Mouse (Mus musculus): ENCODE data around the gene Ctdsp1.

Ctdsp1 gene

DNA sequence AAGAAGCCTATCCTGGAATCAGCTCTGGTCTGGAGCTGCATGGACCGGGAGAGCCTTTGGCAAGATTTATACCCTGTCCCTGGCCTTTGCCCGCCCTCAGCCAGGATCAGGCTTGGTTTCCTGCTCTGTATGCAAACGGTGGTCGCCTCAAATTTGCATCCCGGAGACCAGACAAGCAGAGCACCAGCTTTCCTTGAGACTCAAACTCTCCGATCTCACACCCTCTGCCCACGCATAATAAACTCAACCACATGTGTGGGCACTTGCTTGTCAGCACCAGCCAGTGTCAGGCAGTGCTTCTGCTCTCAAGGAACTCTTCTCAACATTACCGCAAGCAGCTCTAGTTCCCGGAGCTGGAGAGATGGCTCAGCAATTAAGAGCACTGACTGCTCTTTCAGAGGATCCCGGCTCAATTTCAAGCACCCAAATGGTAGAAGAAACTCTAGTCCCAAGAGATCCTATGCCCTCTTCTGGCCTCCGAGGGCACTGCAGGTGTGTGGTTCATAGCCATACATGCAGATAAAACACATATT lies 6.7 kb downstream of the Ctdsp1 start:
- DNase-seq = peak; percentile 80

DNA sequence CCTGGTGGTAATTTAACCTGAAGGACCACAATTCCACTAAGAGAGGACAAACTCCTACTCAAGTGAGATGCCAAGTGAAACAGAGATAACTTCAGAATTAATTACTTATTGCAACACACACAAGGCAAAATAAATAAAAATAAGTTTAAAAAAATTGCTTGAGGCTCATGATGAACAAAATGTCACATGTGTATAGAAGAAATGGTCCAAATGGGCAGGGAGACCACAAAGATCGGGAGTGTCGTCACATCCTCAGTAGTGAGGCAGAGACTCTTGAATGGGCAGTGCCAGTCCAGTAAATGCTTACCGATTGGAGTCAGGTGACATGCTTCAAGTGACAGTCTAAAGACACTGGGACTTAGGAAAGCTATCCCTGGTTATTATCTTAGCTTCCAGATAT lies 9.2 kb downstream of the Ctdsp1 start:
- DNase-seq = no peak

DNA sequence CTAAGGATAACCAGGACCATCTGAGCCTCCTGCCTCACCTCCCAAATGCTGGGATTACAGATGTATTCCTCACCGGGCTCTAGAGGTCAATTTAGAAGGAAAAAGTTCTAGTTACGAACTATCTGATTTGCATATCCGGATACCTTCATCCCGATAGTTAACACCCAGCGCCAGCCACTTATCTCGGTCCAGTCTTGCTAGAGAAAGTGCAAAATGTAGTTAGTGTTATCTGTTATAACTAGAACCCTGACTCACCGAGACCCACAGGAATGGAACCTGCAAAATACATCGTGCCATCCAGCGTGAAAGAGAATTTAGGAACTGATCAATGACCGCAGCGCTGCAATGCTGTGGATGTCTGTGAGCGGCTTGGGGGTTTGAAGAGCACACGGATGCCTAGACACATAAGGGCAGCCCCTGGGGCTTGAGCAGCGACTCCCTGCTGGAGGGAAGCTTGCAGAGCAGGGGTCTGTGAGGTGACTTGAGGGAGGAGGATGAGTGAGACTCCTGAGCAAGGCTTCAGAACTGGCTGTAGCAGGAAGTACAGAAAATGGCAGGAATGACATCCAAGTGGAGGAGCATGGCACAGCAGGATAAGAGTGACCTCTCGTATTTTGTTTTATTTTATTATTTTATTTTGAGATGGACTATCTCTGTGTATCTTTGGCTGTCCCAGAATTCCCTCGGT lies 9.8 kb downstream of the Ctdsp1 start:
- no peak for DNase-seq

DNA sequence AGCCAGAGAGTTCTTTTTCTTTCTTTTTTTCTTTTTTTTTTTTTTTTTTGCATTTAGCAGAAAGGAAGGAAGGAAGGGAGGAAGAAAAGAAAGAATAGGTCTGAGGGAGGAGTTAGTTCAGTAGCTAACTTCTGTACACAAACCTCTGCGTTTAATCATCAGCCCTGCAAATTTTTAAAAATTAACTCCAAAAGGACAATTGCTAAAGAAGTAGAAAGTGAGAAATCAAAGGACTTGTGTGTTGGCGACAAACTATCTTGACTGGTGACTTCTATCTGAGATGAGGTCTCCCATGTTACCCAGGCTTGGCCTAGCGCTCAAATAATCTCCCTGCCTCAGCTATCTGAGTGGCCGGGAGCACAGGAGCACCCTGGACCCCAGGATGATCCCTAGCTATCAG lies 12.9 kb downstream of the Ctdsp1 start:
- no peak for DNase-seq

DNA sequence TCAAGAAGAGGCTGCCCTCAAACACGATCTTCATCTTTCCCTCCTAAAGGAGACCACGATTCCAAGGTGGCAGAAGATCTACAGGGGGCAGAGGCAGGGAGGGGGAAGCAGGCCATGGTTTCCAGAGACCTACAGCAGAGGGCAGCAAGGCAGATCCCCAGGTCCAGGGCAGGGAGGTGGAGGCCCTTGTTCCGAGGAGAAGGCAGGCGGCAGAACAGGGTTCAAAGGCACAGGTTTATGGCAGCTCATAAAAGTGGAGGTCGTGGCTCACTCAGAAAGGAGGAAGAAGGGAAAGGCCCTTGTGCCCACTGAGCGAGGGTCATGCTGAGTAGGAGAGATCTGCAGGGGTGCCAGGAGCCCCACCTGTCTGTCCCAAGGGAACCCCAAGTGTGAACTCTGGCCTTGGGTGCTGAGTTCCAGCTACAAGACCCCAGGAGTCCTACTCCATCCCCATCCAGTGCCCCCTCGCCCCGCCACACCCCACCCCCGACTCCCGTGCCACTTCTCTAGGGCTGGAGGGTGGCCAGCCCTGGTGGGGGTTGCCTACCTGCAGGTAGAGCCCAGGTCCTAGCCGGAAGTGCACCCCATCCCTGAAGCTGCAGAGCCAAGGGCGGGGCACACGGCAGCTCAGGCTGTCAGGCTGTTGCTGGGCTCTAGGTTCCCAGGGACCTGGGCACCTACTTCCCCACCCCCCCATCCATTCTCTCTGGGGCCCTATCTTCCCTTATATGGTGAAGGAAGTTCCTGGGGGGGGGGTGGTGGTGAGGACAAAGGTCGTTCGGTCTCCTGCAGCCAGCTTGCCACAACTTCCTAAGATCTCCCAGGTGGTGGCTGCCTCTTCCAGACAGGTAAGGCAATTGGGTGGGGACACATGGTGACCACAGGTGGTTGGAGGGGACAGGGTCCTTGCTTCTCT lies 17.5 kb downstream of the Ctdsp1 start, which contains the start of gene Vil1:
TSS of gene Vil1 (plus strand) at position 788 of the 916 bp plus-strand sequence.
- DNase-seq = no peak

DNA sequence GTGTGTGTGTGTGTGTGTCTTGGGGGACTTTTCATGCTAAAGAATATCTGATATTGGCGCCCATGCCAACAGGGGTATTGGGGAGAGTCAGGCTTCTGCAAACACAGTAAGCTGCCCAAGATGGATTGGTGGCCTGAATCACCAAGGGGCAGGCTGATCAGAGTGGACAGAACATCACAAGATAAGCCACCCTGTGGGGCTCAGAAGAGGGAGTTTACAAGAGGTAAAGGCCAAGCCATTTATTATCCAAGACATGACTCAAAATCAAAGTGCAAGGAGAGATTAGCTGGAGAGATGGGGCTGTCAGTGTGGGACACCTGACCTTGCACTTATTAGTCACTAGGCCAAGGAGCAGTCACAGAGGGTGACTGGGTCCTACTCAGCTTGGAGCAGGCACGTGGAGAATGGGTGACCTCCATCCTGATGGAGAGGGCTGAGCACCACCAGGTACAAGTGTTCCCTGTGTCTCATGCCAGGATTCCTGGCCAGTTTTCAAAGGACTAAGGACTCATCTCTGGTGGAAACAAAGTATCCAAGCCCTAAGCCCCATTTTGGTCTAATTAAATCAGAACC lies 20.5 kb downstream of the Ctdsp1 start:
- DNase-seq = no peak

DNA sequence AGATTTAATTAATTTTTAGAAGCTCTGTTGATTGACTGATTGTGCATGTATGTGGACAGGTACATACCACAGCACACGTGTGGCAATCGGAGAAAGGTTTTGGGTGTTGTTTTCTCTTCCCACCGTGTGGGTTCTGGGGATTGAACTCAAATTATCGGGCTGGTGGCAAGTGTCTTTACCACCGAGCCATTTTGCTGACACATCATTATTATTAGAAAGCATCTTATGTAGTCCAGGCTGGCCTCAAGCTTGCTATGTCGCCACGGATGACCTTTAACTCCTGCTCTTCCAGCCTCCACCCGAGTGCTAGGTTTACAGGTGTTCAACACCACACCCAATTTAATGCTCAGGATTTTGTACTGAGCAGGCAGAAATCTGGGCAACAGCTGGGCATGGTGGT lies 21.4 kb downstream of the Ctdsp1 start:
- DNase-seq = no peak

DNA sequence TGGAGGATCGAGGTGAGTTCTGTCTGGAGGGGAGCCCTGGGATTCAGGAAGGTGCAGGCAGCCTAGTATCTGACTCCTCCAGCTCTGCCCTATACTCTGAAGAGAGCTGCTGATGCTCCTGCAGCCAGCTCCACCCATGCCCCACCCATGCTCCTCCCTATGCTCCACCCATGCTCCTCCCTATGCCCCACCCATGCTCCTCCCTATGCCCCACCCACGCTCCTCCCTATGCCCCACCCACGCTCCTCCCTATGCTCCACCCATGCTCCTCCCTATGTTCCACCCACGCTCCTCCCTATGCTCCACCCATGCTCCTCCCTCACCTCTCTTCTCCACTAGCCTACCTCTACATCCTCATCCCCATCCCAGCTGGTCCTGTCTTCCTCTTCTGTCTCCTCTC lies 23.8 kb downstream of the Ctdsp1 start:
- peak in 1 of 2 experiments; percentile 27 for DNase-seq

DNA sequence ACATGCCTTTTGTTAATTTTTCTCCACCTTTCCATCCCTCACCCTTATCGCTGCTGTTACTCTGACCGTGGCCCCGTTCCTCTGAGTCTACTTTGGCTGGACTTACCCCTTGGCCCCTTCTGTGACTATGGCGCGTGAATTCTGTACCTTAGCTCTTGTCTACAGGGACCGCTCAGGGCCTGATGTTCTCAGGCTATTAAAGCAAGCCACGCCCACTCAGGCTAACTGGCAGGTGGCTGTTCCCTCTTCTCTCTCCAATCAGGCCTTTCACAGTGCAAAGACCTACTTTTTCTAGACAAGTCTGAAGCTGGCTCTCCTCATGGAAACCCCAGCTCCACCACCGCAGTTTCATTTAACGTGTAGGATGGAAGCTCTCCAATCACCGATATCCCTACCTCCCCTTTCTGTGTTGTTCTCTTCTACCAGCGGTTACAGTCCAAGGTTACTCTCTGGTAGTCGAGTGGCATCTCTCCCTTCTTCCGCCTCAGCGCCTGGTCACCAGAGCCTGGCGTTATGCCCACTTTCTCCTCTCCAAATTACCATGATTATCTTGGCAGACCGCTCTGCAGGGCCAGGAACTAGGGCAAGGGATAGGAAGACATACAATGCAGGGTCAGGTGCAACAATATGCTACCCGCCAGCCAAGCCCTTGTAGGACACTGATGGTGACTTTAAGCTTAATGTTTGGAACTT lies 27.6 kb downstream of the Ctdsp1 start:
- no peak for DNase-seq

DNA sequence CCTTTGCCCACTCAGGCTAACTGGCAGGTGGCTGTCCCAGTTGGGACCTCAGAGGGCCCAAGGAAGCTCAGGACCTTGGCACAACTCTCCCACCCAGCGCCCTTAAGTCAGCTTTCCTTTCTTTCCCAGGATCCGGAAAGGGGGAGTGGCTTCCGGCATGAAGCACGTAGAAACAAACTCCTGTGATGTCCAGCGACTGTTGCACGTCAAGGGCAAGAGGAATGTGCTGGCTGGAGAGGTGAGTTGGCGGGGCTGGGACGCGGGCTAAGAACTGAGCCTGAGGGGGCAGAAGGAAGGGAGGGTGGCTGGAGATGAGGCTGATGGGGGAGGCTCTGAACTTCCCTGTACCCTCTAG lies 28.1 kb downstream of the Ctdsp1 start:
- no peak for DNase-seq

DNA sequence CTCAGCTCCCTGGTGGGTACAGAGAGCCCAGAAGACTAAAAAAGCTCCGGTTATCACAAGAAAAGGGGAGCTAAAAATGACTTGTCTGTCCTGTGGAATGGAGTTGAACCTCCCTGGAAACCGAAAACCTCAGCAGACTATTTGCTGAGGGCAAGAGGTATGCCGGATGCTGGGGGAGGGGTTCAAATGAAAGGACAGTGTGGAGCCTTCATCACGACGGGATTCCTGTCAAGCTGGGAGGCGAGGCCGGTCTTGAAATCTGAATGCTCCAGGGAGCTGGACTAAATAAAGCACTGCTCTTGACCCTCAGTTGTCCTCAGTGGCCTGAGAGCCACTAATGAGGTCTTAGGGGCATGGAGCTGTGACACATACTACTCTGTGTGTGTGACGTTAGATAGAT lies 31.8 kb downstream of the Ctdsp1 start:
- DNase-seq = no peak

DNA sequence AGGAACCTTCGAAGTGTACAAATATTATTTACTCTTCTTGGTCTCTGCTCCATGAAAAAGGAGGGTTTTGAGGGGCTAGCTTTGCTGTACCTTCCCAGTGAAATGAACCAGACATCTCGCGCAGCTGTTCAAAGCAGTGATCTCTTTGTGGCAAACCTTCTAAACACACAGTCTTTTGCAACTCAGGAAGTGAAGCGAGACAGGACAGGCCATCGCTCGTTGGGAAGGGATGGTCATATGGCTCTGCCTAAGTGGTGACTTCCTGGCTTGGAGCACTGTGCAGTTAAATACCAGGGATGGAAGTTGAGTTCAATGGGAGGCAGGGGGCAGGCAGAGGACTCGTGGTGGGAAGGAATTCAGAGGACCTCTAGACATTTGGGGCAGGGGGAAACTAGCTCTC lies 34.5 kb downstream of the Ctdsp1 start:
- no peak for DNase-seq

DNA sequence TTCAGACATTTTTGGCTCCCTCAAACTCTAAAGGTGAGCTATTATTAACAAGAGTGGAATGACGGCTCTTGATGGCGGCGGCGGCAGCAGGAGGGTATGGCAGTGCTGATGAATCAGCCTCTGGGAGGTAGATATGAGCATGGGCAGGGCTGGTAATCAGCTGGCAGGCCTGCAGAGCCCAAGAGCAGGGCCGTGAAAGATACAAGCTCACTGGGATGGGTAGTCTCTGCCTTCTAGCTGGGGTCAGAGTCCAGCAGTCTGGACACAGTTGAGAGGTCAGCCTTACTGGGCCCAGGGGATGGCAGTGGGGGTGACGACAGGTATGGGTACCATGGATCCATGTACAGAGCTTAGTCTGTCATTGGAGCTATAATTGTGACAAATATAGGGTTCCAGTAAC lies 41.9 kb downstream of the Ctdsp1 start:
- no peak for DNase-seq

DNA sequence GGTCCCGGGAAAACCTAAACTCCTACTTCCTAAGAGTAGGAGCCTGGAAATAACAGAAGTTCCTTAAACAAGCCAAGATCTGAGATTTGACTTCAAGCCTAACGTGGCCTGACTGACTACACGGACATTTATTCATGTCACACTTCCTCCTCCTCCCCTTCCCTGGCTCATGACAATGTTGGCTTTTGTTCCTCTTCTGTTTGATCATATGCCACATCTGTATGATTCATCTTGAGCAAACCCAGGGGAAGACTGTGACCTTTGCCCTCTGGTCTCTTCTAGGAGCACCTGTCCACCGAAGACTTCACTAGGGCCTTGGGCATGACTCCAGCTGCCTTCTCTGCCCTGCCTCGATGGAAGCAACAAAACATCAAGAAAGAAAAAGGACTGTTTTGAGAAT lies 43.3 kb downstream of the Ctdsp1 start:
- DNase-seq = no peak

DNA sequence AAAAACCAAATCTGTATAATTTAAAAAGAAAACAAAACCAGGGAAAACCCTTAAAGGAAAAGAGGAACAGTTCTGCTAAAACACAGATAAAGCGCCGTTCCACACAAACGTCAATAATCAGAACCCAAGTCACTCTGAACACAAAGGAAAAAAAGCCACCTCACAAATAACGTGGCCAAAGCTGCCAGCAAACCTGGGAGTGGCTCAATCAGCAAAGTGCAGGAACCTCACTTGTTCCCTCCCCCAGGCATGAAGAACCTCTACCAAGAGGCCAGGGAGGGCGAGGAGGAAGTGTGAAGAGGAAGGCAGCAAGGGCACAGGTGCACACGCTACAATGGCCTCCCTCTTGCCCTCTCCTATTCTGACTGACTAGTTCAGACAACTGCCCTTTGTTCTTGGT lies 44.3 kb downstream of the Ctdsp1 start:
- DNase-seq = peak; percentile 20 to 27

DNA sequence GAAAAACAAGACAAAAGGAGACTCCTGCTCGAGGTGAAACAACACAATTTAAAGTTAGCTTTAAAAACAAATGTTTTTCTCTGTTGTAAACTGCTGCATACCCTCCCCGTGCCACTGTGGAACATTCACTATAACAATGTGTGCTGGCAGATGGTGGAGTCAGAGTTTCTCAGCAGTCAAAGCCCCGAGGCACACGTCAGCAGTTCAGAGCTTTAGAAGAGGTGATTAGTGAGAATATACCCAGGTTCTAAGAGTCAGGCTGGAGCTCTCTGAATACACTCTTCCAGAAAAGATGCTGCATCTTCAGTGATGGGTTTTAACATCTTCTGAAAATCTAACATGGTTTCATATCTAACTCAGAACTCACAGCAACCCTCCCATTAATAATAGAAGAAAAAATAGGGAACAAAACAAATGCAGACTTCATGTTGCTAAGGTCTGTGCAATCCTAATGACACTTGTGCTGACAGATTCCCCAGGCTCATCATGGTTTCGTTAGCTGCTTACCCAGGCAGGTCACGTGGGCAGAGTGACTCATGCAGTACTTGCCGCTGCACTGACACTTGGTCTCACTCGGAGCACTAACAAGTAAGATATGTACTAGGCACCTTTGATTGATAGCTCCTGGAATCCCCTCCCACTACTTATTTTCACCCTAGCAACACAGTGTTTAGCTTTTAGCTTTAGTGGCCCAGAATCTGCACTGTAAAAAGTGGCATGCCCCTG lies 46.6 kb downstream of the Ctdsp1 start:
- DNase-seq = no peak

DNA sequence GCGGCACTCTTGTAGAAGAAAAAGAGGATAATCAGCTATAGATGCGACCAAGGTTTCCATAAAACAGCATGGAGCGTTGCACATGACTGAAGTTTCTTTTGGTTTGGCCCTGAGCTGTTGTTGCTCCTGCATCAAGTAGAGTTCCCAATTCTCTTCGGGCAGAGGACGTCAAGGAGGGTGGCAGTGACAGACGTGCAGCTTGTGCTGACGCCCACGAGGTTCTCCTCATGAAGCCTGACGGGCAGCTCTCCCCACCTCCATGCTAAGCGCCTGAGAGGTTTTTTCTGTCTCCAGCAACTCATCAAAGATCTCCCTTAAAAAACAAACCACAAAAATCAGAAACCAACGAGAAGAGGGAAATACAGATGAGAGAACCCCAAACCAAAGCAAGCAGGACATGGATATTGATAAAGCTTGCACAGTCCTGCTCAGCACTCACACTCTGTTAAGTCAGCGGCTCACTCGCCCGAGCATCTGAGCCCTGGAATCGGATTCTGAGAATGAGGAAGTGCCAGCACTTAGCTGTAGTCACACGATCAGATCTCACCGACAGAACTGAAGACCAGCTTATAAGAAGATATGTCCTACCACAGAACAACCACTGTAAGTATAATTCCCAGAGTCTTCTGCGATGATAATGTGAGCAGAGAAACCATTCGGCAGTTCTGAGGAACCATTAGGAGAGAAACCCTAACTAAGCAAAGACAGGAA lies 48.0 kb downstream of the Ctdsp1 start:
- DNase-seq = no peak

DNA sequence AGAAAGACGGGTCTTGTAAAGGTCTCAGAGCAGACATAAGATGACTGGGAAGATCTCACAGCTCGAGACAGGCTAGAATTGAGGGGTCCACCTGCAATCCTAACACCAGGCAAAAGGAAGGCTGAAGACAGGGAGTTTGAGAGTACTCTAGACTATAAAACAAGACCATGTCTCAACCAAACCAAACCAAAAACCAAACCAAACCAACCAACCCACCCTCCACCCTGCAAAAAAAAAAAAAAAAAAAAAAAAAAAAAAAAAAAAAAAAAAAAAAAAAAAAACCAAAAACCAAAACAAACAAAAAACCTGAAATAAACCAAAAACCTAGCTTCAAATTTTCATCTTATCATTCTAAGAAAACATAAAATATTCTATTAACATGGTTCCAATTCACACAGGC lies 53.2 kb downstream of the Ctdsp1 start:
- DNase-seq = no peak

Measured in thymus, postnatal 36 days (tissue).